Mouse (Mus musculus) natural killer cell, adult 2 months (primary cell): ENCODE data around the gene Col4a1.
A peak's percentile ranks its signal among the peaks of the same experiment; 100 is the strongest.

Source experiments
- DNase-seq, 2 experiments: peaks; one replicate each; pipeline ENCODE4 v3.0.0; 2022; ENCODE audit warnings: low spot score in 2 of 2

The Col4a1 gene

DNA sequence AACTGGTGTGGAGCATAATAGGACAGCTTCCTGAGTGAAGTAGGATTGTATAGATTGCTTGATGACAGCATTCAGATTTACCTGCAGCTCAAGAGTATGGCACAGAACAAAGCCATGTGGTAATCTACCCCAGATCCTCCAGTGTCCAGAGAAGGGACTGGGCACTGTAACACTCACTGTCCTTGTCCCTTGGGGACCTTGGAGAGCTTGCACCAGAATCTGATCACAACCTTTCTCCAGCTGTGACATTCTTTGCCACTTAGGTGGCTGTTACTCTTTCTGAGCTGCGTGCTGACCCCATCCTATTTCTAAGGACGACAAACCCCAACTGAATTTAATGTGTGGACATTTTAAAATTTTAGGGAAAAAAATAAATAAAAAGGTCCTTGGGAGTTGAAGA lies 46.2 kb downstream of the Col4a1 start:
- no peak for DNase-seq

DNA sequence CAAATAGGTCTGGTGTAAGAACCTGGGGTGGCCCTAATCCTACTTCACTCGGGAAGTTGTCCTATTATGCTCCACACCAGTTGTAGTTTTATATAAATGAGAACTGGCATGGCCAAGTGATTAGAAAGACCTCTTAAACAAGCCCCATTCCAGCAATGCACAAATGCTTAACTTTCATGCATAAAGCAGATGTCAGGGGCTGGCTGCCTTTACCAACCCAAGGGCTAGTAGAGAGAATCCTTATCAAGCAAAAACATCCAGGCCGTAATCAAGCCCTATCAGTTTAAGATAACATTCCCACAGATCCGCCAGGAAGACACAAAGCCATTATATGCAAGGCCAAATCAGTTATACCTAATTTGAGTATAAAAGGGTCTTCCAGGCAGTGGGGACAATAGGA lies 46.7 kb downstream of the Col4a1 start:
- DNase-seq: no peak

DNA sequence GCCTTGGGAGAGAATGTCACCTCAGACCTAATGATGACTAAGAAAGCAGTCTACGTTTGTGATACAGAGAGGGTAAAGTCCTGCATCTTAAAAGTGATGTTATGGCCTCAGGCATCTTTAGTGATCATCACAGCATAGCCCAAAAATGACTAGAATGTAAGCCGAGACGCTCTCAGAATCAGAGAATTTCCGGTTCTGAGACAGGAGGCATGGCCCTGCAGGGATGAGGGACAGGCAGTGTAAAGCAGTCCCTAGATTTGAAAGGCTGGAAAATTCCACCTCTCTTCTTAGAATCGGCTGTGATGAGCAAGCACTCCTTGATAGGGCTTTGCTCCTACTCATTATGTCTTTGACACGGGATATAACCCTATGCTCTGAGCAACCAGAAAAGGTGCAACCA lies 48.8 kb downstream of the Col4a1 start:
- no peak for DNase-seq

GRCm38 (mm10) chr8:11262031-11262735 lies 50.4 kb downstream of the Col4a1 start:
- no peak for DNase-seq

DNA sequence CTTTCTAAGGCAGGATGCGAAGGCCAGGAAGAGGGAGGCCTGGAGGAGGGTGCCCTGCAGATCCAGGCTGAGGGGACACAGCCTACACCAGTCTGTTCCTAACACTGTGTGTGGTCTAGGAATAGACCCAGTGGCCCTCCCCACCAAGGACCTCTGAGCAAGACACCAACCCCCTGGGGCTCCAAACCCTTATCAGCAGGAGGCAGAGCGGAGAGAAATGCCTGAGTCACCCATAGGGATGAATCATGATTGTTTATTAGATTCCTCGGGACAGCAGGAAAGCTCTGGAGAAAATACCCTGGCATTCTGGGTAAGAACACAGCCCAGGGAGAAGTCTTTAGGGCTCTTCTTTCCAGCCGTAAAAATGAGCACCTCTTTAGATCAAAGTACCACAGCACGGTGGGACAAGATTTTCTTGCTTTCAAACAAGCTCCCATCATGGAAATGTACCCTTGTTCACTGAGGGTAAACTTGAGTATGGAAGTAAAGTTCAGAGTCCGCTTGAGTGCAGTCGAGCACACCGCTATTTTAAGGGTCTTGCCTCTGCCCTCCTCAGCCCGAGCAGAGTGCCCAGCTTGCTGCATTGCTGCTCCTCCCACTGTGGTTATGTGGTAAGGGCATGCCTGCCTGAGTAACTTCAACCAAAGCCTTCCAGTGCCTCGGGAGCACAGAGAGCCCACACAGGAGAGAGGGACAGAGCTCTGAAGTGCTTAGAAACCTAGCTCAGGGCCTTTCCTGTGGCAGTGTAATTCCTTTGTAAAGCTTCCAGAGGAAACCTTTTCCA lies 52.6 kb downstream of the Col4a1 start:
- no peak for DNase-seq

- no peak for DNase-seq
These were observed 54.0 kb downstream of the Col4a1 start for GRCm38 (mm10) chr8:11258517-11259136.

DNA sequence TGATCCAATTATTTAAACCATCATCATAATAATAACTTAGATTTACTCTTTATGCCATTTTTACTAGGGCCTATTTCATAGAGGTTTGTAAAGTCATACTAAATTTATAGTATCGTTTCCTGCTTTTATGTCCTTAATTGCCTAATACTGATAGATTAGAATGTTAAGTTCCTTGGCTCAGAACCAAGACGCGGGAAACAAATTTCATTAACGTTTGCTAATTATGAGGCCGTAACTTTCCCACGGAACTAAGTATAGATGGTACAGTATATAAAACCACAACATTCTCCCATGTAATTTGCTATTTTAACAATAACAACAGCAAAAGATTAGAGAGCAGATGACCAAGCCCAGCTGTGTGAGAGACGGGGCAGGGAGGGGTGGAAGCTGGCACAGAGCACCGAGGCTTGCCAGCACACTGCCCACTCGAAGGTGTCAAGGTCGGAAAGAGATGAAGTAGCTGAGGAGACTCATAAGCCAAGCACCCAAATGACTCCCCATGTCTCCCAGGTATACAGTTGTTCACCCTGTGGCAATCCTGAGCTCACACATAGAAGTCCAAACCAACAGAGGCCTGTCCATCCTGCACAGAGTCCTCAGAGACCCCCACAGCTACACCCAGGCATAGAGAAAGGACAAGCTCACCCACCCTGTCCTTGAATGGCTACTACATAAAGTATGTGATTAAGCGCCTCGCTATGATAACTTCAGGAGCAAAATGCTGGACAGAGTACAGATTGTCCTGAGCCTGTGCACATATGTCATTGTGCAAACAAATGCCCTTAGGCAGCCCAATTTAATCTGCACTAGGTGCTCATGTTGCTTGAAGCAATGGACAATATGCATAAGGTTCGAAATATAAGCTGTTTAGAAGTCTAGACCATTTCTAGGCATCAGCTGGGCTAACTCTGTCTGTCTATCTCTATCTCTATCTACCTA lies 55.3 kb downstream of the Col4a1 start:
- no peak for DNase-seq

- DNase-seq: no peak
These were observed 56.2 kb downstream of the Col4a1 start for GRCm38 (mm10) chr8:11256405-11256804.

- DNase-seq: no peak
These were observed 56.9 kb downstream of the Col4a1 start for GRCm38 (mm10) chr8:11255680-11256079.

DNA sequence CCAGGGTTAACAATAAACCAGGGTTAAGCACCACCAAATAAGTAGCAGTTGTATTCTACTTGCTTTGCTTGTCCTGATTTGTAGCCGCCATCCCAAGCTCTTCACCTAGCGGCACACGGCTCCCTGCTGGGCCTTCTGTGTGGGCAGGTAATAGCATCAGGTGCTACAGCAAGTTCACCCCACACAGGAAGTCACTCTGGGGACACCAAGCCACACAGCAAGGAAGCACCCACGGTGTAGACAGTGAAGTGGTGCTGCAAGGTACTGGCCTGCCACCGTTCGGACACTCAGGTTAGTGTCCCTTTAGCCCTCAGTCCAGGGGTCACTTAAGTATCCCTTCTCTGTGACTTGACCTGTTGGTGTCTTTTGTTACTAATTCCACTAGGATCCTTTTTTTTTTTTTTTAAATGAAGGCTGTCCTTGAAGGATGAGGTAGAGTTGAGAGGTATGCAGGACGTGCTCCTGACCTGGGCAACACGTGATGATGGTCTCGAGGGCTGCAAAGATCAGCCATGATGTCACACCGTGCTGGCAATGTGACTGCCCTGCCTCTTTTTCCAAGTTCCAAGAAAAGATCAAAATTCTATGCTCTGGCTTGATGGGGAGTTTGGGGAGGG lies 57.6 kb downstream of the Col4a1 start:
- DNase-seq: no peak

GRCm38 (mm10) chr8:11254510-11254909 lies 58.1 kb downstream of the Col4a1 start:
- DNase-seq: no peak

DNA sequence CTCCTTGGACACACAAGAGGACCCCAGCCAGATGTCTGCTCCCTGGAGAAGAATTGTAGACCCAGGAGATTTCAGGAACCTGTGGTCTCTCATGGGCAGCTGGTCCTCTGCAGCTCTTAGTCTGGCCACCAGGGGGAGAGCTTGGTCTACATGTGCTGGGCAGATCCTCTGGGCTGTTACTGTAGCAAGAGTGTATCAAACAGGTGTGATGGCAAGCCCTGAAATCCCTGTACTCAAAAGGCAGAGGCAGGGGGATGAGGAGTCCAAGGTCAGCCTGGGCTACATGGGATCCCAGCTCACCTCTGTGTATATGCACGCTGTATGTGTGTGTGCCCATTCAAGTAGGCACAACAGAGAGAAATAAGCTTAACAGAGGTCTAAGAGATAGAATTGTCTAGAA lies 59.1 kb downstream of the Col4a1 start:
- DNase-seq: peak; percentile 16 to 48

- DNase-seq: no peak
These were observed 59.6 kb downstream of the Col4a1 start for GRCm38 (mm10) chr8:11253041-11253440.

DNA sequence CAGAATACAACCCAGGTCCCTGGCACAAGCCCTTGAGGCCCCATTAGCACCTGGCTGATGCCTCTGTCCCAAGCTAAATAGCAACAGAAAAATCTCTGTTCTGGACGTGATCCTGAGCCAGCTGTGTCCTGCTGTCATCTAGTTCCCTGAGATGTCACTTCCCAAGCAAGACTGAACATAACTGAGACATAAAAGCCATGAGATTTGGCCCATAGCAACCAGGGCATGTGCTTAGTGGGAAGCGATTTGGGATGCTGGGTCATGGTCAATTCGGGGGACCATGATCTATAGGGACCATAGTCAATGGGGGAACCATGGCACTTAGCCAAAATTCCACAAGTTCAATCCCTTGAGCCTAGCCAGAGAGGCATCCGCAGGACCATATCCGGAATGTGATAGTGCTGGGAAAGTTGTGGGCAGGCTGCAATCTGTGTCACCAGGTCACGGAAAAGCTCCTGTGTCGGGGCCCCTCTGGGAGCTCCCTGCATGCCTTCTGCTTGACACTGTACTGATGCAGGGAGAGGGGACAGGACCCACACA lies 60.3 kb downstream of the Col4a1 start:
- no peak for DNase-seq

GRCm38 (mm10) chr8:11250149-11250548 lies 62.5 kb downstream of the Col4a1 start:
- no peak for DNase-seq

- no peak for DNase-seq
These were observed 63.0 kb downstream of the Col4a1 start for GRCm38 (mm10) chr8:11249541-11250058.

DNA sequence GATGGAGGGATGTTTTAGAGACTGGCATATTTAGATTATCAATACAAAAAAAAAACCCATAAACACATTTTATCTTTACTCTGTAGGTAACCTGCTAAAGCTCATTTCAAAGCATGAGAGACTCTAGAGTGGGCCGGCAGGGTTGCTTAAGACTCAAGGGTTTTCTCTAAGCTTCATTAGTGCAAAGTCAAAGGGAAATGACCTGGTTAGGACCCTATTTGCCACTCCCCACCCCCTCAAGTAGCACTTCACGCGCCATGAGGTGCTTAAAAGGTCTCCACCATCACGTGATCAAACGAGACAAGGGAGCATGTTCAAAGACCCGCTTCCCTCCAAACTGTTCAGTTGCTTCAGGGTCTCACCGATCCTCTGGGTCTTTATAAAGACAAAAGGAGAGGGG lies 63.9 kb downstream of the Col4a1 start:
- no peak for DNase-seq

DNA sequence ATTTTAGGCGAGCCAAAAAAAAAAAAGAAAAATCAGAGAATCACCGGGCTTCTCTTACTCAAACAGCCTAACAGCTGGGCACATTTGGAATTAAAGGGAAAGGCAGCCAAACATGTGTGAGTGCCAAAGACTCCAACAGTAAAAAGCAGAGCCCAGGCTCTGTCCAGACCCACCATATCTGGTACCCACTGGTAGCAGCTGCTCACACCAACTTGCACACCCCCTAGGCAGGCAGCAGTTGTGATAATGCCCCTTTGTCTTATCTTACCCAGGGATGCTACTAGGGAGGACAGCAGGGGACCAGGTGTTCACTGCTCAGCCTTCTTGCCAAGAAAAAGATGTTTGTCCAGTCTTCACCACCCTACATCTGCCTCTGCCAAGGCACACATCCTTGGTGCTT lies 71.1 kb downstream of the Col4a1 start:
- no peak for DNase-seq

- no peak for DNase-seq
These were observed 77.8 kb downstream of the Col4a1 start for GRCm38 (mm10) chr8:11234879-11235210.

DNA sequence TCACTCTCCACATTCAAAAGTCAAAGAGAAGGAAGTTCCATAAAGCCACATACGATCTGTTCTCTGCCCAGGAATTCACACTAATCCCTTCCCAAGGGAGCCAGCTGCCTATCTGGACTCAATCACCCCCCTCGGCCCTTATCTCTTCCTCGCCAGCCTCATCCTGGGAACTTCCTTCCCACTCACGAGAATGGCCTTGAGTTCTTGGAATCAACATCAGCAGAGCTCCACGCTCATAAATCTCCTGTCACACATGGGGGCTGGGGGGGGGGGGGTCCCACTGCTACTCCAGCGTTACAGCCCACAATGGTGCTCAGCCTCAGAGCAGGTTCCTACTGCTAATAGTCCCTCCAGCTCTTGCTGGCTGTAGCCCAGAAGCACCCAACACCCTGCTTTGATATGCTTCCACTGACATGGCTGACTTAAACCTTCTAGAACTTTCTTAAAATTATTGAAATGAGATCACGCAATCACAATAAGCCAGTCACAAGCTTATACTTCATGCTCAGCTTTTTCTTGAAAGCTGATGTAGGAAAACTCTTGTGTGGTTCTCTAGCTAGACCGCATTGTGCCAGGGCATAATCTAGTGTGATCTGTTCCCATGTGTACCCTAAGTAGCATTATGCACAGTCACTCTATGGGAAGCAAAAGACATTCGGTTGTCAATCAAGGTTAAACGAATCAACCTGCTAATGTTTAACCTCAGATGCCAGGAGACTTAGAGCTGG lies 78.3 kb downstream of the Col4a1 start:
- no peak for DNase-seq
